8 mouse cellular contexts compared by ENCODE assay signal in genomic region chr9:109849312-109849758, GRCm38 (mm10). TPM values are rescaled to one million over a fixed set of nuclear protein-coding genes. Genes with fewer than 3 reads are reported as not detected.
A peak's percentile ranks its signal among the peaks of the same experiment; 100 is the strongest.
DNase-seq lines count a peak whose midpoint lies in the region; TF ChIP-seq lines count a peak whose summit lies in the region.

Gene Camp (minus strand): TSS chr9:109849617.

- intact Hi-C loops in gastrocnemius, adult 2 months (cut with DNase I): no loop called here

- TF ChIP-seq CTCF in gastrocnemius, adult 2 months (IDR thresholded peaks at IDR 0.05): no peak

- peak; percentile 40 for DNase-seq in cerebellum, postnatal 10 days
- DNase-seq in cerebellum, adult 11-12 months: no peak
- DNase-seq in 3134 (ENCODE audit: extremely low read depth, insufficient read length, low spot score): peak; percentile 61
- DNase-seq in gastrocnemius, adult 2 months: peak; percentile 84
- peak; percentile 6 to 51 for DNase-seq in kidney, postnatal 25 days
- peak; percentile 47 for DNase-seq in ovary, adult 18-20 months (ENCODE audit: low spot score)
- DNase-seq in cerebellum, adult 9-11 months: no peak
- no peak for DNase-seq in embryo, embryonic 10 days (ENCODE audit: low spot score)

- H3K4me3 ChIP-seq in gastrocnemius, adult 2 months: no peak within 1 kb of the TSS

- no peak within 1 kb of the TSS for H3K27ac ChIP-seq in gastrocnemius, adult 2 months

RNA-seq across cellular contexts. Expression of gene Camp, which starts in this region (rescaled TPM):
- total RNA-seq in gastrocnemius, adult 2 months (2021): not detected

Comparison
In these comparisons a context has a peak if more than half of its experiments do, and no peak if none do; other contexts are left out.
1. DNase-seq: peak in cerebellum, postnatal 10 days (2 of 2), 3134 (single experiment), kidney, postnatal 25 days (2 of 2) and ovary, adult 18-20 months (single experiment); none in cerebellum, adult 11-12 months (single experiment), cerebellum, adult 9-11 months (single experiment) and embryo, embryonic 10 days (single experiment).
2. Peak in DNase-seq in gastrocnemius, adult 2 months; RNA of the gene not detected or under 1 TPM.